Mouse (Mus musculus) ES-Bruce4 (cell line): ENCODE results near the gene H1f0. TPM values are rescaled to one million over a fixed set of nuclear protein-coding genes. Genes with fewer than 3 reads are reported as not detected.
A peak's percentile ranks its signal among the peaks of the same experiment; 100 is the strongest.

ENCODE experiments used
- H3K27ac ChIP-seq: 2 replicates; pipeline ENCODE4 v1.5.1; 2012; ENCODE audit warnings: low read length, inconsistent platforms; ENCODE audit not compliant: insufficient read depth
- H3K27me3 ChIP-seq: 2 replicates; pipeline ENCODE4 v1.6.1; 2012; ENCODE audit warnings: mild to moderate bottlenecking, low read length, inconsistent platforms; ENCODE audit not compliant: control insufficient read depth, poor library complexity, insufficient read depth, severe bottlenecking
- H3K36me3 ChIP-seq: 2 replicates; pipeline ENCODE4 v1.6.1; 2012; ENCODE audit warnings: inconsistent platforms, mild to moderate bottlenecking, low read length, moderate library complexity; ENCODE audit not compliant: control insufficient read depth, poor library complexity, insufficient read depth, severe bottlenecking
- H3K4me1 ChIP-seq: one replicate; pipeline ENCODE4 v1.8.1; 2011; ENCODE audit warnings: low read length; ENCODE audit not compliant: control insufficient read depth, insufficient read depth
- H3K4me3 ChIP-seq: 2 replicates; pipeline ENCODE4 v1.5.1; 2011; ENCODE audit warnings: low read depth, mild to moderate bottlenecking, low read length
- H3K9ac ChIP-seq: 2 replicates; pipeline ENCODE4 v1.6.1; 2012; ENCODE audit warnings: low read depth, mild to moderate bottlenecking, inconsistent platforms; ENCODE audit not compliant: poor library complexity, severe bottlenecking
- H3K9me3 ChIP-seq: replicated peaks from 2 replicates; pipeline ENCODE4 v1.6.1; 2012; ENCODE audit warnings: mild to moderate bottlenecking, low read length, inconsistent platforms; ENCODE audit not compliant: control insufficient read depth, poor library complexity, insufficient read depth, severe bottlenecking
- CTCF ChIP-seq: IDR thresholded peaks from one replicate; pipeline ENCODE4 v1.8.1; 2011; ENCODE audit warnings: low read depth, low read length
- EP300 ChIP-seq: IDR thresholded peaks from 2 replicates; pipeline ENCODE4 v1.6.1; 2011; ENCODE audit warnings: low read depth, low read length; ENCODE audit not compliant: insufficient read depth
- POLR2A ChIP-seq: IDR thresholded peaks from one replicate; pipeline ENCODE4 v1.8.1; 2011; ENCODE audit warnings: low read length; ENCODE audit not compliant: insufficient read depth
- polyA plus RNA-seq: library from polyadenylated mRNA; stranded (reverse); fragments of >200 nt; gene quantifications from 2 replicates; pipeline ENCODE4 v1.2.4, GENCODE M21; 2011; ENCODE audit warnings: low read depth; ENCODE audit not compliant: missing spikeins, insufficient read depth, insufficient read length

H1f0 gene
- polyA plus RNA-seq, 1 experiment: 59.8 TPM

DNA sequence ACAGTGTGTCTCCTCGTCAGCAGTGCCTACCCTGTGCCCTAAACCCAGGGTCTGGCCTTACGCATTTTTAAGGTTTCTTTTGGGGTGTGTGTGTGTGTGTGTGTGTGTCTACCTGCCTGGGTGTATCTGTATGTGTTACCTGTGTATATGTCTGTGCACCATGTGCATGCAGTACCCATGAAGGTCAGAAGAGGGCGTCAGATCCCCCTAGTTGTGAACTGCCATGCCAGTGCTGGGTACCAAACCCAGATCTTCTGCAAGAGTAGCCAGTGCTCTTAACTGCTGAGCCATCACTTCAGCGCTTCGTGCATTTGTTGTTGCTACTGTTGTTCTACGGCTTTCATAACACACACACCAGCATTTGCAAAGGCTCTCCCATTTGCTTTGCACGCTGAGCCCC, 36.0 kb upstream of the H1f0 start:
- peak; percentile 50 for TF ChIP-seq CTCF
- no peak for TF ChIP-seq POLR2A
- no peak overlapping the region for H3K4me3 ChIP-seq
- H3K4me1 ChIP-seq: no peaks in the 10 kb centered on the region
- H3K27me3 ChIP-seq: no peaks in the 10 kb centered on the region
- no peak overlapping the region for H3K27ac ChIP-seq
- no peak overlapping the region for H3K9ac ChIP-seq
- no peaks in the 10 kb centered on the region for H3K9me3 ChIP-seq
- peaks cover 6% of the 10 kb centered on the region; the same call in 1 of the 2 replicates for H3K36me3 ChIP-seq

DNA sequence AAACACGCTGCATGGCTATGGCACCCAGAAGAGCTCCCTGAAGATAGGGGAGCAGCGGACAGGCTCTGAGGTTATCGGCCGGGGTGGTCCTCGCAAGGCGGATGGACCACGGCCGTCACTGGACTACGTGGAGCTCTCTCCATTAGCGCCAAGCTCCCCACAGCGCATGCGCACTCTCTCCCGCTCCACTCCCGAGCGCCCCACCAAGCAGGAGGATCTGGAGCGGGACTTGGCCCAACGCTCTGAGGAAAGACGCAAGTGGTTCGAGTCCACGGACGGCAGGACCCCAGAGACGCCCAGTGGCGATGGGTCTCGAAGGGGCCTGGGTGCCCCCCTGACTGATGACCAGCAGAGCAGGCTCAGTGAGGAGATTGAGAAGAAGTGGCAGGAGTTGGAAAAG, 35.3 kb upstream of the H1f0 start:
- no peak for TF ChIP-seq POLR2A
- no peak for TF ChIP-seq EP300
- no peak for TF ChIP-seq CTCF
- Histone ChIP-seq H3K4me1 (peaks cover 1% of the 10 kb centered on the region), H3K9me3 (no peaks in the 10 kb centered on the region), H3K9ac (no peak overlapping the region), H3K4me3 (no peak overlapping the region), H3K27ac (no peak overlapping the region), H3K27me3 (no peaks in the 10 kb centered on the region), H3K36me3 (peaks cover 6% of the 10 kb centered on the region; the same call in 1 of the 2 replicates)

DNA sequence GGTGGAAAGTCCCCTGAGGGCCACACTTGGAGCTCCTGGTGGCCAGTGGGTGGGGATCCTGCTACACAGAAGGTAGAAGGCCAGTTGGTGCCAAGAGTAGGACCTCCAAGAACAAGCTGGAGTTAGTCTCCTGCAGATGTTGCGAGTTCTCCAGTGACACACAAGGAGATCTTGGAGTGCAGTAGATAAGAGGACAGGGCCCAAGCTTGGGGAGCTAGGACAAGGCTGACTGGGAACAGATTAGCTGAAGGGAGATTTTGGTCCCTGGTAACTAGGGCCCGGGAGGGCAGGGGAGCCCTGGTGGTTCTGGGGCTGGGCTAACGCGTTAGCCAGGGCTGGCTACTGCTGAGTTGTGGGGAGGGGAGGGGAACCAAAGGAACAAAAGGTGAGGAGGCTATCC, 32.3 kb upstream of the H1f0 start:
- Histone ChIP-seq H3K27me3 (no peaks in the 10 kb centered on the region), H3K36me3 (peaks cover 6% of the 10 kb centered on the region; the same call in 1 of the 2 replicates), H3K9ac (no peak overlapping the region), H3K4me1 (peaks cover 3% of the 10 kb centered on the region), H3K4me3 (no peak overlapping the region), H3K27ac (no peak overlapping the region), H3K9me3 (no peaks in the 10 kb centered on the region)
- no peak for TF ChIP-seq POLR2A
- TF ChIP-seq CTCF: no peak
- TF ChIP-seq EP300: no peak

DNA sequence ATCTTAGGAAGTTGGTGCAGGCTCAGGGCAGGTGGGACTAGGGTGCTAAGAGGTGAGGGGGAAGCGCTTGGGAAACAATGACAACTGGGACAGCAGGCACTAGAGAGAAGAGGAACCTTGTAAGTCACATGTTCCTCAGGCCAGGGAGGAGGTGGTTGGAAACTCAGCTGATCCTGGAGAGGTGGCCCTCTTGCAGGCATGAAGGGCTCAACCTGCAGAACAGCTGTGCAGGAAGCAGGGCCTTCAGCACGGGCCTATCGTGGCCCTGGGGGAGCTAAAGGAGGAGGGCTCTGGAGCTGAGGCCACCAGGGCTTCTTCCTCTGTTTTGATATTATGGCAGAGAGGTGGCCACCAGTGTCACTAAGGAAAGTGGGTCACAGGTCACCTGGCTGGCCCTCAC, 31.6 kb upstream of the H1f0 start:
- Histone ChIP-seq H3K27me3 (no peaks in the 10 kb centered on the region), H3K9ac (no peak overlapping the region), H3K4me3 (no peak overlapping the region), H3K36me3 (peaks cover 6% of the 10 kb centered on the region; the same call in 1 of the 2 replicates), H3K9me3 (no peaks in the 10 kb centered on the region), H3K27ac (no peak overlapping the region), H3K4me1 (peaks cover 3% of the 10 kb centered on the region)
- TF ChIP-seq EP300: no peak
- TF ChIP-seq CTCF: no peak
- TF ChIP-seq POLR2A: no peak

DNA sequence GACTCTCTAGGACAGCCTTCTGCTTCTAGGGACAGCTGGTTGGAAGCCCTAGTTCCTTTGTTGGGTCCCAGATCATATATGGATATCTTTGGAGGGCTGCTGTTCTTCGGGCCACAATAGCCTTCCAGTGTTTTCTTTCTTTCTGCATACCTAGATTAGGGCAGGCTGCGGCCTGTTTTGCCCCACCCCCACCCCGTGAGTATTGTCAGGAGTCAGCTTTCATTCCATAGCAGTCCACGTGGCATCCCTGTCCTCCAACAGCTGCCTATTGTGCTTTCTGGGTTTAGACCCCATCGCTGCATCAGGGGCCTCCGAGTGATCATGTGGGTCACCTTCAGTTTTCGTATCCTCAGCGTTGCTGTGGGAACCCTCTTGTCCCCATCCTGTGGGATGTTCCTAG, 29.9 kb upstream of the H1f0 start:
- Histone ChIP-seq H3K36me3 (peaks cover 6% of the 10 kb centered on the region; the same call in 1 of the 2 replicates), H3K27ac (no peak overlapping the region), H3K9ac (no peak overlapping the region), H3K4me1 (peaks cover 4% of the 10 kb centered on the region), H3K9me3 (no peaks in the 10 kb centered on the region), H3K4me3 (no peak overlapping the region), H3K27me3 (no peaks in the 10 kb centered on the region)
- TF ChIP-seq CTCF: no peak
- no peak for TF ChIP-seq POLR2A
- no peak for TF ChIP-seq EP300

DNA sequence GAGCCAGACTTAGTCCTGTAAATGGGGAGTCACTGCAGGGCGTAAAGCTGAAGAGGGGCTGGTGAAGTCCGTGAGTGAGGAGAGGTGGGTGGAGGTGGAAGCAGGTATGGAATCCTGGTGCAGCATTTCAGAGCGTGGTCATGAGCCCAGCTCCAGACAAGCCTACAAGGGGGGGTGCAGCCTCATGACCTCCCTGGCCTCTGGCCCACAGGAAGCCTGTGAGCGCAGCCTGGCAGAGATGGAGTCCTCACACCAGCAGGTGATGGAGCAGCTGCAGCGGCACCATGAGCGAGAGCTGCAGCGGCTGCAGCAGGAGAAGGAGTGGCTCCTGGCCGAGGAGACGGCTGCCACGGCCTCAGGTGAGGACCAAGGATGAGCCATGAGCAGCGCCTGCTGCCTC, 28.7 kb upstream of the H1f0 start:
- Histone ChIP-seq H3K4me3 (no peak overlapping the region), H3K27ac (no peak overlapping the region), H3K27me3 (no peaks in the 10 kb centered on the region), H3K36me3 (no peaks in the 10 kb centered on the region), H3K9ac (no peak overlapping the region), H3K4me1 (peaks cover 4% of the 10 kb centered on the region), H3K9me3 (no peaks in the 10 kb centered on the region)
- TF ChIP-seq POLR2A (no peak), EP300 (no peak), CTCF (no peak)

DNA sequence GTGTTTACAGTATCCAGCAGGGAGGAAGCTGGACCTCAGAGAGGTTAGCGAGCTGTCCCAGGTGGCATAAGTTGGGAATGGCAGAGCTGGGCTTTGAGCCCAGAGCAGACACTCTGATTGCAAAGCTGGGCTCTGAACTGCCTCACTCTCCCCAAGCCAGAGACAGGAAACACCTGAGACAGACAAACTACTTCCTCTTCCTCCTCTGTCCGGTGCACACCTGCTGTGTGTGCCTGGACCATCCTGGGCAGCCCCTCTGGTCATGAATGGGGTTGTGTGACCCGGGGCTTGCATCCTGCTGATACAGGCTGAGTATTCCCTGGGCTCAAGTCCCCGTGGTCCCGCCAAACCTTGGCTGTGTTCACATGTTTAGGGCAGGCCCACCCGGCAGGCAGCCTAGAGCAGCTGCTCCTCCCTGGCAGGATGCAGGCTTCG, 27.9 kb upstream of the H1f0 start:
- peaks cover 4% of the 10 kb centered on the region for H3K4me1 ChIP-seq
- H3K27me3 ChIP-seq: no peaks in the 10 kb centered on the region
- H3K36me3 ChIP-seq: no peaks in the 10 kb centered on the region
- no peaks in the 10 kb centered on the region for H3K9me3 ChIP-seq
- TF ChIP-seq POLR2A (no peak), EP300 (no peak), CTCF (no peak)
- no peak overlapping the region for H3K9ac ChIP-seq
- no peak overlapping the region for H3K27ac ChIP-seq
- H3K4me3 ChIP-seq: no peak overlapping the region
